Mouse (Mus musculus) thymus, adult 2 months (tissue): ENCODE data around the gene Rpap2. TPM values are rescaled to one million over a fixed set of nuclear protein-coding genes. Genes with fewer than 3 reads are reported as not detected.
A peak's percentile ranks its signal among the peaks of the same experiment; 100 is the strongest.

Experiments used
- DNase-seq: peaks from one replicate; pipeline ENCODE4 v3.0.0; 2021
- H3K27ac ChIP-seq: fragments of 200-500 bp; 2 replicates; pipeline ENCODE4 v1.5.1; 2012; ENCODE audit warnings: low read length, control low read depth; ENCODE audit not compliant: control insufficient read depth, insufficient read depth
- H3K27me3 ChIP-seq: fragments of 200-500 bp; 2 replicates; pipeline ENCODE4 v1.6.1; 2012; ENCODE audit warnings: mild to moderate bottlenecking, low read length, moderate library complexity, mixed read lengths; ENCODE audit not compliant: control insufficient read depth, insufficient read depth
- H3K36me3 ChIP-seq: fragments of 200-500 bp; 2 replicates; pipeline ENCODE4 v1.6.1; 2012; ENCODE audit warnings: mild to moderate bottlenecking, low read length, moderate library complexity; ENCODE audit not compliant: control insufficient read depth, insufficient read depth
- H3K4me1 ChIP-seq: fragments of 200-500 bp; replicated peaks from 2 replicates; pipeline ENCODE4 v1.6.1; 2012; ENCODE audit warnings: low read length; ENCODE audit not compliant: control insufficient read depth, insufficient read depth
- H3K4me3 ChIP-seq: fragments of 200-500 bp; 2 replicates; pipeline ENCODE4 v1.5.1; 2012; ENCODE audit warnings: mild to moderate bottlenecking, low read length, control low read depth, moderate library complexity; ENCODE audit not compliant: control insufficient read depth, insufficient read depth
- CTCF ChIP-seq: fragments of 200-500 bp; IDR thresholded peaks from 2 replicates; pipeline ENCODE4 v1.5.1; 2012; ENCODE audit warnings: mild to moderate bottlenecking, control low read depth, low read length, moderate library complexity, borderline replicate concordance; ENCODE audit not compliant: control insufficient read depth, poor library complexity, insufficient read depth; ENCODE audit errors: extremely low read depth
- POLR2A ChIP-seq: fragments of 200-500 bp; IDR thresholded peaks from 2 replicates; pipeline ENCODE4 v1.6.1; 2012; ENCODE audit warnings: mild to moderate bottlenecking, low read length, control low read depth, moderate library complexity; ENCODE audit not compliant: control insufficient read depth, poor library complexity, insufficient read depth; ENCODE audit errors: extremely low read depth
- WGBS: fragments of 180-500 bp; shearing (Covaris S2); methylation state at CpG from one replicate; pipeline ENCODE4 v1.1.7; 2018; 5-methylcytosine and 5-hydroxymethylcytosine counted together
- polyA plus RNA-seq: library from polyadenylated mRNA; depleted of rRNA; stranded (reverse); fragments of >200 nt; gene quantifications from 2 replicates; pipeline ENCODE4 v1.2.3, GENCODE M21; 2012

Gene Rpap2
- polyA plus RNA-seq, 1 experiment, result 4.0 TPM

DNA sequence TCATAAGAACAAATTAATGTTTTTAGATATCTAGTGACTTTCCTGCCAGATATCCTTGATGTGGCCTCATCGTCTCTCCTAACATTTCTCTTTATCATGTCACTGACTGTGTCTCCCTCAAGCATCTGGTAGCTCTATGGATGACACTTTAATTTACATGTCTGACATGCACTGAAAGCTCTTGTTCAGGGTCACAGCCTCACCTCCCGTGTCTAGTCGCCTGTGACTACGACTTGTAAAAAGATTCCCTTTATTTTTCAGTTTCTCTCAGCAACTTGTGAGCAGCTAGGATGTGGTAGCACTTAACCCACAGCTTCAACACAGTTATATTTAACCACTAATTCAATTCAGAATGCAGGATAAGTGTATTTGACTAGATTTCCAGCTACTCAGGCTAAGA lies 50.4 kb downstream of the Rpap2 start:
- 78% methylated on average over 4 of the region's 4 CpGs for WGBS
- no peak for DNase-seq

DNA sequence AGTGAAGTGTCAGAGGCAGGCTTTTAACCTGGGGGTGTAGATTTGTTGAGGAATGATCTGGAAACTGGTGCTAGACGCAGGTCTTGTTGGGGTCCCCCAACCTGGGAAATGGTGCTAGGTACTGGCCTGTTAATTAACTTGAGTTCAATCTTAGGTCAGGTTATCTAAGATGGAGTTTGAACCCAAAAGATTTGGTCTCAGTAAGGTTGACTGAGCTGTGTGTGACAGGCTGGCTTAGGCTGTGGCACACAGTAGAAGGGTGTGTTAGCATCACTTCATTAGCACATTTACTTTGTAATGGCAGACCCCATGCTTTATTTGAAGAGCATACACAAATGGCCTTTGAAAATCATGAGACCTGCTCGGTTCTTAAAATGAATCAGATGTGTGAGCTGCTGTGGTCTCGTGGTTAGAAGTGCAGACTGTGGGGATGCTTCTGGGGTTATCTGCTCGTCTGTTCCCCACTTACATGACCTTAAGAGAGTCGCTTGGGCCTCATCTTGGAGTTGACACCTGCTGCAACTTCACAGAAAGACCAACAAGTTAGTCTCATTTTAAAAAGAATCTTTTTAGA lies 51.5 kb downstream of the Rpap2 start:
- 22% methylated on average over 5 of the region's 5 CpGs for WGBS
- Histone ChIP-seq H3K27ac (no peak overlapping the region), H3K4me1 (peaks cover 22% of the 10 kb centered on the region), H3K4me3 (no peak overlapping the region), H3K27me3 (no peaks in the 10 kb centered on the region), H3K36me3 (no peaks in the 10 kb centered on the region)
- DNase-seq, result peak; percentile 25
- TF ChIP-seq CTCF, result no peak
- TF ChIP-seq POLR2A, result no peak

More for the DNA sequence above, 50.4 kb downstream of the Rpap2 start:
- H3K4me3 ChIP-seq, result no peak overlapping the region
- no peaks in the 10 kb centered on the region for H3K27me3 ChIP-seq
- TF ChIP-seq POLR2A, result no peak
- TF ChIP-seq CTCF, result no peak
- no peaks in the 10 kb centered on the region for H3K36me3 ChIP-seq
- peaks cover 20% of the 10 kb centered on the region for H3K4me1 ChIP-seq
- H3K27ac ChIP-seq, result no peak overlapping the region

DNA sequence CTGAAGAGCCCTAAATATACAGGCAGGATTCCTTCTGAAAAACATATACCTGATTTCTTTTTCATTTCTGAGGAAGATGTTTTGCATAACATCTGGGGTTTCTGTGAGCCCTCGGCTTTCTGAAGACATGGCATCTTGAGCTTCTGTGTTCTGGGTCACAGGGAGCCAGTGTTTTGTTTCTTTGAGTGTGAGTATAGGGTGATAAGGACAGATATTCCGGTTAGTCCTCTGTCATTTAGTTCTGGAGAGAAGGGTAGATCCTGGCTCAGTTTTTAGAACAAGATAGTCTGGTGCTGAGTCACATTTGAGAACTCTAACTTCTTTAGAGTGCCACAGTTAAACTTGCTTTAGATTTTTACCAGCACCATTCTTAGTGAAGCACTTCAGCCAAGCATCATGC lies 52.5 kb downstream of the Rpap2 start:
- no peak for DNase-seq
- H3K27me3 ChIP-seq, result no peaks in the 10 kb centered on the region
- no peak overlapping the region for H3K4me3 ChIP-seq
- no peak overlapping the region for H3K27ac ChIP-seq
- peaks cover 24% of the 10 kb centered on the region for H3K4me1 ChIP-seq
- WGBS, result 67% methylated on average over 2 of the region's 2 CpGs
- no peak for TF ChIP-seq CTCF
- no peak for TF ChIP-seq POLR2A
- no peaks in the 10 kb centered on the region for H3K36me3 ChIP-seq

DNA sequence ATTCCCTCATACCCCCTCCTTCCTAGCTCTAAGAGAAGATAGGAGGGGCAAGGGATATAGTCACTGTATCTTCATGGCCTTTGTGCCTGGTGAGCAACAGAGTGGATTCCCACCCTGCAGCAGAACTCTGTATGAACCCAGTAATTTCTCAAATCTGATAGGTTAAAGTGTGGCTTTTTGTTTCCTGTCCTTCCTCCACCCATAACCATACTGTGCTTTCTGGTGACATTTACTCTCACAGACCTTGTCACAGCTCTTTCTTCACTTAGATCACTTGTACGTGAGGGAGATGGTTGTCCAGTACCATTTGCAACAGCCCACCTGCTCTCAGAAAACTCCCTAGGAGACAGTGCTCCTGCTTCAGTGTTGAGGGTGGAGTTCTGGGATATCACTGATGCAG lies 53.3 kb downstream of the Rpap2 start:
- H3K27ac ChIP-seq, result no peak overlapping the region; the same call in none of the 2 replicates
- H3K27me3 ChIP-seq, result no peaks in the 10 kb centered on the region
- DNase-seq, result no peak
- H3K4me1 ChIP-seq, result peaks cover 27% of the 10 kb centered on the region
- no peak overlapping the region for H3K4me3 ChIP-seq
- TF ChIP-seq CTCF (no peak), POLR2A (no peak)
- H3K36me3 ChIP-seq, result no peaks in the 10 kb centered on the region
- WGBS, result 11% methylated on average over 1 of the region's 1 CpGs

DNA sequence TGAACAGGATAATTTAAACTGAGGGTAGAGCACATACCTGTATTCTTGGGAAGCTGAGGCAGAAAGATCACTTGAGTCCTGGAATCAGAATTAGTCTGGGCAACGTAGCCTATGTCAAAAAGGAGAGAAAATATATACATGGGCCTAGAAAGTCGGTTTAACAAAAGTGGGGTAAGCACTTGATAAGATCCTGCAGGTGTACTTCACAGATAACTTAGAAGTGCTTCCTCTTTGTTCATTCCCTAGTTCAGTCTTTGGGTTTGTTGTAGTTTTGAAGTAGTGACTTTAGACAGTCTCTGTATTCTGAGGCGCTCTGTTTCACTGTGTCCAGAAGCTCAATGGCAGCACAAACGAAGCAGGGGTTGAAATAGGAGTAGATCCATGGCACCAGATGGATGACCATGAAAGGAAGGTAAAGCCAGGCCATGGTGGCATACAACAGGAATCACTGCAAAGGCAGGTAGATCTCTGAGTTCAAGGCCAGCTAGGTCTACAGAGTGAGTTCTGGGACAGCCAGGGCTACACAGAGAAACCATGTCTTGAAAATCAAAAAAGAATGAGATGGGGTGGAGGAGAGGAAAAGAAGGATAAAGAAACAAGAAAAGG lies 55.0 kb downstream of the Rpap2 start:
- H3K4me1 ChIP-seq, result peaks cover 27% of the 10 kb centered on the region
- 9% methylated on average over 4 of the region's 4 CpGs for WGBS
- peak; percentile 28 for DNase-seq
- H3K4me3 ChIP-seq, result no peak overlapping the region
- H3K36me3 ChIP-seq, result no peaks in the 10 kb centered on the region
- peak overlapping the region; percentile 82 for H3K27ac ChIP-seq
- no peaks in the 10 kb centered on the region for H3K27me3 ChIP-seq
- no peak for TF ChIP-seq POLR2A

DNA sequence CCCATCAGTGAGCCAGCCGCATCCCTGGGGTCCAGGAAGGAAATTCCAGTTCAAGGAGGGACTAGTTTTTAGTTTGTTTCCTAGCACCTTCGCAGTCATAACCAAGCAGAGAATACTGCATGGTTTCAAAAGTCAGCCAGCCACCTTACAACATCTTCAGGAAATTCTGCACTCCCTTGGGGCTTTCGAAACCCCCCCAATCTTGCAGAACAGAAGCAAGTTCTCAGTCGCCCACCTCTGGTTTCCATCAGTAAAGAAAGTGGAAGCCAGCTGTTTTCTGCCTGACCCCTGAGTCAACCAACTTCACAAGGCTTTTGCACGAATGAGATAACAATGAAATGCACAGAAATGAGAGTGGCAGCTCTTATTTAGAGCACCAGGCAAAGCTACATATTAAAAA lies 81.2 kb downstream of the Rpap2 start:
- Histone ChIP-seq H3K4me3 (no peak overlapping the region), H3K36me3 (peaks cover 5% of the 10 kb centered on the region), H3K27ac (no peak overlapping the region), H3K27me3 (no peaks in the 10 kb centered on the region), H3K4me1 (peaks cover 13% of the 10 kb centered on the region)
- TF ChIP-seq CTCF, result no peak
- WGBS, result 80% methylated on average over 5 of the region's 5 CpGs
- DNase-seq, result no peak

DNA sequence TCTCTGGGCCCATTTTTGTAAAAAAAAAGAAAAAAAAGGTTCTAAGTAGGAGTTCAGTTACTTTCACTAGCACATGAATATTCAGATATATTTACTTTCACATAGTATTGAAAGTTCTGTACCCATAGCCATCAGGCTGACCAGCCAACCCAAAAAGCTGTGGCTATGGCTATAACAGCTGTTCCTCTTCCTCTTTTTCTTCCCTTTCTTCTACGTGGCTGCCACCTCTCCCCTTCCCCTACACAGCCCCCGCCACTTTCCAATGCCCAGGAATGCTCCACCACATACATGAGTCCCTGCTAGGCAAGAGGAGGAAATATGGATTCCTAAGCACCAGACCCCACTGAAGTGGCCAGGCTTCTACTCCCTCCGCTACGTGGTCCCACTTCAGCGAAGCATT lies 84.1 kb downstream of the Rpap2 start:
- Histone ChIP-seq H3K36me3 (peaks cover 5% of the 10 kb centered on the region), H3K27me3 (no peaks in the 10 kb centered on the region), H3K27ac (no peak overlapping the region), H3K4me3 (no peak overlapping the region), H3K4me1 (peaks cover 13% of the 10 kb centered on the region)
- no peak for TF ChIP-seq POLR2A
- TF ChIP-seq CTCF, result no peak
- no peak for DNase-seq
- WGBS, result 88% methylated on average over 5 of the region's 5 CpGs
